Mouse (Mus musculus): ENCODE data around the gene Aaas.

Gene Aaas

DNA sequence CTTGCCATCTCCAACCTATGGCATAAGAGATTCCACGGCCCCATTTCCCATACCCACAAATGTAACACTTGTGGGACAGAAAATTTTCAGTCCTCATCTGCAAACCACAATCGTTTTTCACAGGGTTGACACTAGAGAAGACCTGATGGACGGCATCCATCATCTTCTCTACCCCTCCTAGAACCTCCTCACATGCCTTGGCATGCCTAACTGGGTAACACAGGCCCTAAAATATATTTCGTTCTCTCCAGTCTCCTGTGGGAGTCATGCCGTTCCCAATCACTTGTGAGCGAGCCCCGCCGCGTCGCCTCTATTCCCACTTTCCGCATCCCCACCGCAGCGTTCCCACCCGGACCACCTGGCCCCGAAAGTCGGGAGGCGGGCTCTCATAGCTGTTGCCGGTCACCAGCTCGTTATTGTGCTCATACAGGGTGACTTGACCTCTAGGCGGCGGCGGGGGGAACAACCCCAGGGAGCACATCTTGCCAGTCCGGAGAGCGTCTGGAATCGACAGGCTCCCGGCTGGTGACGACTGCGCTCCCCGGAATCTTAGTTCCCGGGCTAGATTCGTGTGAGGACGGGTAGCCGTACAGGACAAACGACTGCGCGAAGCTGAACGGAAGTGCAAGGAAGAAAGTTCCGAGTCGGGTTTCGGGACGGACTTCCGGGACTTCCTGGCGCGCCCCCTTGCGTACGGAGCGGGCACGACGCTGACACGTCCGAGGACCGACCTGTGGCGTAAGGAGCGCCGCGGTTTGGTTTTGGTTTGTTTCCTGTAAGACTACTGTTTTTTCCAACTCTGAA lies at the start of gene Aaas:
Gene Aaas (minus strand): TSS at position 634 of the 804 bp plus-strand sequence.
- peak; percentile 91 to 94 for DNase-seq (ENCODE audit: low spot score in 2 of 2)

DNA sequence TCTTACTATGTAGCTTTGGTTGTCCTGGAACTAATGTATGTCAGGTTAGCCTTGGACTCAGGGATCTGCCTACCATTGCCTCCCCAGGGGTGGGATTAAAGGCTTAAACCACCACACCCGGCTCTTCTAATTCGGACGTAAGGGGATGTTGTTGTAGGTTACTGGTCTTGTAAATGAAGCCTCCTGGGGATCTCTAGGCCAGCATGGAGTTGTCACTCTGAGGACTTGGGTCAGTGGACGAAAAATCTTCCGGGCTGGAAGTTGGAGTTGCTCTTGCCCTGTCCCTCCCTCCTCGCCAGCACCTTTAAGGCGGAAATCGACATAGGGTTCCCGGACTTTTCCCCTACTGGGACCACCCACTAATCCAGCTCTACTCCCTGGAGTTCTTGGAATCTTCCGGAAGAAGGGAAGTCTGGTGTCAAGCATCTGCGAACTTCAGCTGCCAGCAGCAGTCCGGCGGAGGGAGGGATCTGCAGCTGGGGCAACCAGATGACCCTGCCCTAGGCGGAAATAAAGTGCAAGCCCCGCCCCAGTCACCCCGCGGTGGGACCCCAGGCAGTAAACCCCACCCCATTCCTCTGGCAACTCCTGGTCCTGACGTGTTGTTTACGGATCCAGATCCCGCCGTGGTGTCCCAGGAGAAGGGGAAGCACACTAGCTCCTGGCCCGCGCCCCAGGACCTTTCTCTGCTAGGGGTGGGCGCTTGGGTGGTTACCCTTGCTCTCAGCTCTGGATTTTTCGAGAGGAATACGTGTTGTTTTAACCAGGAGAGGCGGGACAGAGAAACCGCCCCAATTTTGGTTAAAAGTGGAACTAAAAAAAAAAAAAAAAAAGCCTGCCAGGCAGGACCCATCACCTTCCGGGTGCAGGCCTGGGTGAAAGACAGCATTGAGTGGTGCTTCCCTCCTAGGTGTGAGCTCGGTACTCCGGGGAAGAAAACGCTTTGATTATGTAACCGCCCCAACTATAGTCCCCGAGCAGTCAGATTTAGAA lies 49.0 kb upstream of the Aaas start:
- peak; percentile 98 for DNase-seq (ENCODE audit: low spot score in 2 of 2)

DNA sequence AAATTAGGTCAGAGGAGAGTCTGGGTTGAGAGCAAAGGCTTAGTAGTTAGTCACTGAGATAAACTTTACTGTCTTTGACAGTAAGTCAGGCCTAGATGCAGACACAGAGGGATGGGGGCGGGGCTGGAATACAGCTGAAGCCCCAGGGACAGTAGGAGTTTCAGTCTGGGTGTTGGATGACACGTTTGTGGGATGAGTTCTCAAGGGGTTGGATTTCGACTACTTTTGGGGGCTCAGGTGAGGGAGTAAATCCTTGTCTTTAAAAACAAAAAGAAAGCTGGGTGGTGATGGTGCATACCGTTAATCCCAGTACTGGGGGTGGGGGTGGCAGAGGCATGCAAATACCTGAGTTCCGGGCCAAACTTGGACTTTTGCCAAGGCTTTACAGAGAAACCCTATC lies 48.1 kb upstream of the Aaas start:
- no peak for DNase-seq (ENCODE audit: low spot score in 2 of 2)

DNA sequence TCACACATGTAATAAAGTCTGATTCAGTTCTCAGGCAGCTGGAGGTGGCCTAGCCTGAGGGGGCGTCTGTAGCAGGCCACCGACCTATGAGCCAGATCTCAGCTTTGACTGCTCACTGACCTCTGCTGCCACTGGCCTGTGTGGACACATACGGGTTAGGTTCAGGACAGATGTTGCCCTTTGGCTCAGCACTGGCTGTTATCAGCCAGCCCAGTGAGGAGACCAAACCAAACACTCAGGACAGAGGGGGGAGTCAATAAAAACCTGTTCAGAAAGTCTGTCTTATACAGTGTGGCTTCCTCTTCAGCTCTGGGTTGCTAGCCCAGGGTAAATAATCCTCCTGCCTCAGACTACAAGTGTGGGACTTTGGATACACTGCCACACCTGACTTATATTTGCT lies 44.5 kb upstream of the Aaas start:
- no peak for DNase-seq (ENCODE audit: low spot score in 2 of 2)

DNA sequence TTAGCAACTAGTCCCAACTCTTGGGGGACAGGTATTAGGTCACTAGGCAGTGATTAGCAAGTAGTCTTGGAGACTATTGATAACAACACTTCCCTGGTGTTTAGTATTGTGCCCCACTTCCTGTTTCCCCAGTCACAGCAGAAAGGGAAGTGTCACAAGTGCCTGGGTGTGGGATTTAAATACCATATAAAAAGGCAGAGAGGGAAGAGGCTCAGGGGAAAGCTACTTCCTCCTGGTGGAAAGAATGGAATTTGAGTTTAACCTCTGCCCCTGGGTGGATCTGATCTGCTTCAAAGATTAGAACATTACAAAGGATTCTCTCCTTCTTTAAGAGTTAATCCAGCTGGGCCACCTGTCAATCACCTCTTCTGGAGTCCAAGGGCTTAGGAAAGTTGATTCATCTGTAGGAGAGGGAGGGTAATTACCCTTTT lies 43.0 kb upstream of the Aaas start:
- DNase-seq (ENCODE audit: low spot score in 2 of 2): peak; percentile 60 to 79

DNA sequence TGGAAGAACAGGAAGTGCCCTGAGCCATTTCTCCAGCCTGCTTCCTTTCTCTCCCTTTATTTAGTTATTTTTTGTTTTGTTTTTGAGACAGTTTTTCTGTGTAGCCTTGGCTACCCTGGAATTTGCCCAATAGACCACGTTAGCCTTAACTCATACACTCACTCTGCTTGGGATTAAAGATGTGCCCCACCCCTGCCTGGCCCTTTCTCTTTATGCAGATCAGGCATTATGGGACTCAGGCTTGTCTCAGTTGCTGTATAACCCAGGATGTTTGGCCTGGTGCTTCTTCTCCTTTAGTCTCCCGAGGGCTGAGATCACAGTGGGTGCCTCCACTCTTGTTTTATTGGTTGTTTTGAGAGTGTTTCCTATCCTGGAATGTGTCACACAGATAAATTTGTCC lies 41.9 kb upstream of the Aaas start:
- no peak for DNase-seq (ENCODE audit: low spot score in 2 of 2)

DNA sequence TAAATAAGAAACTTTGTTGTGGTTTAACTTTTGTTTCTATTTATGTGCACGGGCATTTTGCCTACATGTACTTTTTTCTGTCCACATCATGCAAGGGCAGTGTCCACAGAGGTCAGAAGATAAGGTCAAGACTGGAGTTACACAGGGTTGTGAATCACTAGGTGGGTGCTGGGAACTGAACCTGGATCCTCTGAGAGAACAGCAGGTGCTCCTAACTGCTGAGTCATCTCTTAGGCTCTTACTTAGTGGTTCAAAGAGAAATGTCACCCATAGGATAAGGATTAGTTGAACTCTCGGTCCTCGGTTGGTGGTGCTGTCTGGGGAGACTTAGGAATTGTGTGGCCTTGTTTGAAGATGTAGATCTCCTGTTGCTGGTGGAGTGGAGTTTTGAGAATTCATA lies 38.4 kb upstream of the Aaas start:
- DNase-seq (ENCODE audit: low spot score in 2 of 2): no peak

DNA sequence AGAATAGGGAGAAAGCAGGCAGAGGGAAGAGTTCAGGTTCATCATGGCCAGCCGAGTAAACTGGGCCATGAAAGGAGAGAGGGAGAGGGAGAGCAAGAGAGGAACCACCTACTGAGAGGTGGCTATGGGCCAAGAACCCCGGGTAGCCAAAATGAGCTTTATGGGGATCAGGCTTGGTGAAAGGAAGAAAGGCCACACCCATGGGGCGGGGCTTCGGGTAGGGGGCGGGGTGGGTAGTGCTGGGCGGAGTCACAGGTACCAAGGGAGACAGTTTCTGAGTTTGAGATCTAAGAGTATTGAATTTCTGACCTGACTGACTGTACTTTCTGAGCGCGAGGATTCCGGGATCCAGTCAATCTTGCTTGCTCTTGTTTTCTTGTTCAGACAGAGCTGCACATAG lies 36.1 kb upstream of the Aaas start:
- no peak for DNase-seq (ENCODE audit: low spot score in 2 of 2)

DNA sequence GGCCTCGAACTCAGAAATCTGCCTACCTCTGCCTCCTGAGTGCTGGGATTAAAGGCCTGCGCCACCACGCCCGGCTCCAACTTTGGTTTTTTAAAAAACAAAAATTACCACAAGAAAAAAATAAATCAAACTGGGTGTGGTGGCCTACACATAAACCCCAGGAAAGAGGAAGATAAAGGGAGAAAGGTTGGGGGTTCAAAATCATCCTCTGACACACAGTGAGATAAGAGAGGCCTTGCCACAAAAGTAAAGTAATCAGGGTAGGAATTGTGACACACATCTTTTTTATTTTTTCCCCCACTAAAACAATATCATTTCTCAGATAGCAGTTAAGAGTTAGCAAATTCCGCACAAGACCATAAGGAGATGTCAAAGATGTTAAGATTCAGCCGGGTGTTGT lies 33.1 kb upstream of the Aaas start:
- DNase-seq (ENCODE audit: low spot score in 2 of 2): no peak

DNA sequence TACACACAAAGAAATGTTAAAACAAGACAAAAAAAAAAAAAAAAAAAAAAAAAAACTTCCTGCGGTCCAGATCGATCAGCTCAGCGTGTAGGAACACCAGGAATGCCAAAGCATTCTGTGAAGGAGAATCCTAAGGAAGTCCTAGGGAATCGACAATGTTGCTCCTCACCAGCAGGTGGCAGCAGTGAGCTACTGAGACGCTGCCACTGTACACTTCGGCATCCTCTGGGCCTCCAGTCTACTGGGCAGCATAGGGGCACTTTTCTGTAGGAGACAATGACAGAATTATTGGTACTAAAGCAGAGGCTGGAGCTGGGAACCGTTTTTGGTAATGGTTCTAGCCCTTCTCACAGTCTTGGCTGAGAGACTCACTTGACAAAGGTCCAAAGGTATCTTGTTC lies 31.0 kb upstream of the Aaas start:
- DNase-seq (ENCODE audit: low spot score in 2 of 2): peak; percentile 59 to 75

DNA sequence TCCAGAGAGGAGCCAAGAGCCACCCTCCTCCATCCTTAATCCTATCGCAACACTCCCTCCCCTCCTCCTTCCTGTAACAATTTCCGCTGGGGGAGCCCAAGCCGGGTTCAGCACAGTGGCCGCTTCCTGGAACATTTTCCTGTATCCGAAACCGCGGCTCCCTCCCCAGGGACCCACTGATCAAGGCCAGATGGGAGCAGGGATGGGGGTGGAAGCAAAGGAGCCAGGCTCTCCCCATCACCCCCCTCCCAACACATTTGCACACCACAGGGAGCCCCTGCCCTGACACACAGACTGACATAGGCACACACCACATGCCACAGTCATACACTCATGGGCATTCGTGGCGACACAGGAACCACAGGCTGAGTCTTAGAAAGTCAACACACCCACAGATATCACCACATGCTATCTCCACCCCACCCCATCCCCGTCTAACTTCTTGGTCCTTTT lies 27.3 kb upstream of the Aaas start:
- peak; percentile 86 to 91 for DNase-seq (ENCODE audit: low spot score in 2 of 2)

DNA sequence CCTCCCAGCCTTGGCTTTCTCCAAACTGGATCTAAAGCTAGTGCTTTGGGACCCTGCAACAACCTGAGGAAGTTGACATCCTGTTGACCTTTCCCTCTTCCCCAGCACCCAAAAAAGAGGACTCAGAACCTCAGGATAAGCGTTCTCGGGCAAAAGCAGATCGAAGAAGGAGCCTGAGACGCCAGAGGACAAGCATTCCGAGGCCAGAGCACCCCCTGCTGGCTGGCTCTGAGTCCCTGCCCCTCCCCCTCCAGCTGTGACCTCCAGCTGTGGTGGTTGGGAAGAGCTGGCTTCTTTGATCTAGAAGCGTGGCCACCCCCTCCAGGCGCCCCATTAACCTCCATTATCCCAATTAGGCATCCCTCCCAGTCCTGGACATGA lies 26.6 kb upstream of the Aaas start:
- DNase-seq (ENCODE audit: low spot score in 2 of 2): peak; percentile 83 to 89

DNA sequence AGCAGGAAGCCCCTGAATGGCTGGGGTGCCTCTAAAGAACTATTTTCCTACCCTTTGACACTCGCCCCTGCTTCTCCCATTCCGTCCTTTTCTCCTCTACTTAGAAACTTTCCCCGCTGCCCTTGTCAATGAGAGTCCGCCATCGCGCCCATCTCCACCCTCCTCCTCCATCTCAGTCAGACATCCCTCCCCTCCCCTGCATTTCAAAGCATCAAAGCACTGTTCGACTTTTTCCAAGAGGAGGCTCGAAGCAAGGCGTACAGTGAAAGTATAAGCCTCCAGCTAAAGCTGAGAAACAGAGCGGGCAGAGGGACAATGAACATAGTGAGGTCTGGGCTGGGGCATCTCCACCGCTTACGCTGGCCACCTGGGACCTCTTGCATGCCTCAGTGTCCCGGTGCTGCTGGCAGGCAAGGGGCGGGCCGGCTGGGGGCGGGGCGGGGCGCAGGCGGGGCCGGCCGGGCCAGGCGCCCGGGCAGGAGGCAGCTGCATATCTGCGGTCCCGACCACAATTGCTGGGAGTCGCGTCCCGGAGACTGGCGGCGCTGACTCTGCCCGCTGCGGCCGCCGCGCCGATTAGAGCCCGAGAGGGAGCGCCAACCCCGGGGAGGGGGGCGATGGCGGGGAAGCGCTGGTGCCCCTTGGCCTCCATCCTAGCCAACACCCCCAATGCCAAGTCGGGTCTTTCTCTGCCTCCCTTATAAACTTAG lies 26.0 kb upstream of the Aaas start:
- DNase-seq (ENCODE audit: low spot score in 2 of 2): no peak

DNA sequence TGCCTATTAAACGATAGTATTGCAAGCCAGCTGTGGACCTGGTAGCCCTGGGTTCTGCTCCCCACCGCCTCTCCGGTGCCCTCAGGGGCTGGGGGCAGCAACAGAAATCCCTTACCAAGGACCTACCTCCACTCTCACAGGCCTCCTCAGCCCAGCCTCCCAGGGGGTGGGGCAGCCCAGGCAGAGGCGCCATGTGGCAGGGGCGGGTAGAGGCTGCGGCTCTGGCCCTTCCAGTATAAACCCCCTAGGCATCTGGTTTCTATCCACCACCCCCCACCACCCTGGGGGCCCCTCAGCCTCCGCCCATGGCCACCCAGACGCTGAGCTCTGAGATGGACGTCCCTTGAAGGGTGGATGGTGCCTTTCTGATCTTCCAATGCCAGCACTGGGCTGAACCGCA lies 20.2 kb upstream of the Aaas start:
- DNase-seq (ENCODE audit: low spot score in 2 of 2): no peak

DNA sequence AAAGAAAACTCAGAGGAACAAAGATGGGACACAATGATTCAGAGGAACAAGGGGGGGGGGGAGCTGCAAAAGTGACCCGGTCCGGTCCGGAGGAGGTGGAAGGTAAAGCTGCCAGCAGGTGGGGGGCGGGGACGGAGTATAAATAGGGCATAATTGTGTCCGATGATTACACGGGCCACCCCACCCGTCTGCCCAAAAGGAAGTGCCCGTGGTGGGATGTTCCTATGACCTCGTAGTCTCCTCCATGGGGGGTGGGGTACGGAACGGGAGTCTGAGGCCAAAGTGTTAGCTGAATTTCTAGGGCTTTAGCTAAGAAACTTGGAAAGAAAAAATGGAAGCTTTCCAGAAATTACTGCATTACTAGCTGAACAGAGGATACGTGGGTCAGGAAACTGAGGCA lies 19.4 kb upstream of the Aaas start:
- DNase-seq (ENCODE audit: low spot score in 2 of 2): no peak

DNA sequence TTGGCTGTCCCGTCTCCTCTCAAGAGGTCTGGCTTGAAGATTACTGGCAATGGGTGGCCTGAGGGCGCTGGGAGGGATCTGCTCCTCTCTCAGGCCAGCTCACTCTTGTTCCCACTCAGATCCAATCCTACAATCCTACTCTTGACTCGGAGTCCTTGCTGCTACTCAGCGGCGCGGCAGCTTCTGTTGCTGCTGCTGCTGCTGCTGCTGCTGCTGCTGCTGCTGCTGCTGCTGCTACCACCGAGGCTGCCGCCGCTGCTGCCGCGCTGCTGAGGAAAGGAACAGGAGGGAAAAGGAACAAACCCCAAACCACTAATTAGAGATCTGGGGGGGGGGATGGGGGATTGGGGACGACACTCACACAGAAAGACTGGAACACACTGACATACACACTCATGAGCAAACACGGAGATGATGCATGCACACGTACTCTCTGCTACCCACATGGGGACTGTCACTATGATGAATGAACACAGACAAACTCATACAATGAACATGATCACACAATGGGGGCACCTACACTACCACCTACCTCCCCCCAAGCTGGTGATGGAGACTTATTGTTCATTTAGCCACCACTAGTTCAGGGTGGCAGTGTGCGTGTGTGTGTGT lies 16.3 kb upstream of the Aaas start, which contains the start of gene Sp7:
Gene Sp7 (minus strand): TSS at position 450 of the 612 bp plus-strand sequence.
- DNase-seq (ENCODE audit: low spot score in 2 of 2): no peak

DNA sequence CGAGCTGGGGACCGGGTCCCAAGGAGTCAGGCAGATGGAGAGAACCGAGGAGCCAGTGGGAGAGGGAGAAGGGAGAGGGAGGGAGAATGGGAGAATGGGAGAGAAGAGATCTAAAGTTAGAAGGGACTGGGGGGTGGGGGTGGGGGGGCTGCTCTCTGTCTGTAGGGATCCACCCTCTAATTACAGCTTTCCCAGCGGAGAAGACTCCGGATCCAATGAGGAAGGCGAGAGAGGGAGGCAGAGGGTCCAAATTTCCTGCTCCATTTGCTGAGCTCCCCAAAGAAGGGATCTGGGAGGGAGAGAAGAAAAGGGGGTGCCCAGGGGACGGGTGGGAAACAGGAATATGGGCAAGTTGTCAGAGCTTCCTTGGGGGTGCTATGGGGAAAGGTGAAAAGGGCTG lies 15.7 kb upstream of the Aaas start:
- no peak for DNase-seq (ENCODE audit: low spot score in 2 of 2)

DNA sequence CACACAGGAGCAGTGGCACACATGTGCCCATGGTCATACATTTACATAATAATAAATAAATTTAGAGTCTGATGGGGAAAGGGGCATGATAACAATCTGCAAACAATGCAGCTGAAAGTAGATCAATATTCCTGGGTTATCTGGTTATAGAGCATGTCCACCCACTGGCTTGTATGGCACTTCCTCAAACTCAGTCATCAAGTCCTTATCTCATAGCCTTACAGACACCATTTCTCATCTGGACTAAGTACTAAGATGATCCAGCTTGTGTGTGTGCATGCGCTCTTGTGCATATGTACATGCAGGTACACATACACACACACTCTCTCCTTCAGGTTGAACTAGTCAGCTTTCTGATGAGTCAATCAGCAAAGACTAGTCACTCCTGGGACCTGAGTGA lies 14.1 kb upstream of the Aaas start:
- DNase-seq (ENCODE audit: low spot score in 2 of 2): no peak

DNA sequence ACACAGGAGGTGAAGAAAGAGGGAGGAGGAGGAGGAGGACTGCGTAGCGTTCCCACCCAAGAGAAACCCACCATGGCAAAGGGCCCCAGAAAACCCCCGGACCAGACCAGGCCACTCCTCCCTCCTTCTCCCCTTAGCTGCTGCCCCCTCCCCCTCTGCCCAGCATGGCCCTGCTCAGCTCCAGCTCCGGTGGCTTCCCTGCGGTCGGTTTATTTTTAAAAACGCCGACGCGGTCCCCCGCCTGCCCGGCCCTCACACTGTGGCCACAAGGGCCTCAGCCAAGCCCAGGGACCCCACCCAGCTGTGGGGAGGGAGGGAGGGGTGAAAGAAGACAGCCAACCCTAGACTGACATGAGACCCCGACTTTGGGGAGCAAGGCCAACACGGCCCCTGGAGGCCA lies 12.1 kb upstream of the Aaas start:
- no peak for DNase-seq (ENCODE audit: low spot score in 2 of 2)

DNA sequence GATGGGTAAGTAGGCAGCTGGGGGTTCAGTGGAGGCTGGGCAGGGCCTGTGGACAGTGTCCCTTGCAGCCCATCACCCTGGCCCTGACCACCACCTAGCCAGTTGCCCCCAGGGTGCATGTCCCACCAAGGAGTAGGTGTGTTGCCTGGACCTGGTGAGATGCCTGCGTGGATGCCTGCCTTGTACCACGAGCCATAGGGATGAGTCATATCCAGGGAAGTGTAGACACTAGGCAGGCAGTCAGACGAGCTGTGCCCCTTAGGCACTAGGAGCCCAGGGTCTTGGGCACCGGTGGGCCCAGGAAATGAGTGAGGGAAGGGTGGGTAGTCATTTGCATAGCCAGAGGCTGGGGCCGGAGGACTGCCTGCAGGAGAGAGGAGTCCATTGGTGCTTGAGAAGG lies 8.3 kb upstream of the Aaas start:
- DNase-seq (ENCODE audit: low spot score in 2 of 2): no peak

DNA sequence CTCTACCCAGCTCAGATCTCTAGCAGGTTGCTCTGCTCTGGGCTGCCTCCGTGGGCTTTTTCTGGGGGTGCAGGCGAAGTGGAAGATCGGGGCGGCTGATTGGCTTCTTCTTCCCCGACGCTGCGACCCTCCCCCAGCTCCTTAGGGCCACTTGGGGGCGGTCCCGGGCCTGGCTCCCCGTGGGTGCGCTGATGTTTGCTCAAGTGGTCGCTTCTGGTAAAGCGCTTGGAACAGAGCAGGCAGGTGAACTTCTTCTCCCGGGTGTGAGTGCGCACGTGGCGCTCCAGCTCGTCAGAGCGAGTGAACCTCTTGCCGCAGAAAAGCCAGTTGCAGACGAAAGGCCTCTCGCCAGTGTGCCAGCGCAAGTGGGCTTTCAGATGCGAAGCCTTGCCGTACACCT lies 7.6 kb upstream of the Aaas start:
- no peak for DNase-seq (ENCODE audit: low spot score in 2 of 2)

Measured in heart, adult 9 months (tissue).